Mouse (Mus musculus) neutrophil, adult 83 days (primary cell): ENCODE data around the gene Calcb. TPM values are rescaled to one million over a fixed set of nuclear protein-coding genes. Genes with fewer than 3 reads are reported as not detected.

Experiments
- total RNA-seq, 2 experiments: library from RNA; stranded (reverse); gene quantifications; one replicate each; pipeline ENCODE4 v1.2.4; 2023

The Calcb gene
- total RNA-seq = not detected

DNA sequence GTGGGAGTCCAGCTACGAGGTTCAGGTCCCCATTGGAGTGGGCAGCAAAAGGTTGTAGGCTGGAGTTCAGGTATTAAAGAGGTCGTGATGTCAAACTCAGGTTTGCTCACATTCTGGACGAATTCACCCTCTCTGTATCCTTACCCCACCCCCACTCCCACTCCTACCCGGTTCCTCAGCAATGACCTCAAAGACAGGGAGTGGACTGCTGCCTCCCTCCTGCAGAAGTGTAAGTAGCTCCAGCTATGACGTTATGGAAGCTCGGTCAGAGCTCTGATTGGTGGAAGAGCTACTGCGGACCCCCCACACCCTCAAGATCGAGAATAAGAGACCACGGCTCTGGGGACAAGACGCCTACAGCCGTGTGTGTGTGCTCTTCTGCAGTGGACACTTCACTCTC, at the start of gene Calcb:
Gene Calcb, plus strand, starts transcription at position 344 of the 400 bp plus-strand sequence.

DNA sequence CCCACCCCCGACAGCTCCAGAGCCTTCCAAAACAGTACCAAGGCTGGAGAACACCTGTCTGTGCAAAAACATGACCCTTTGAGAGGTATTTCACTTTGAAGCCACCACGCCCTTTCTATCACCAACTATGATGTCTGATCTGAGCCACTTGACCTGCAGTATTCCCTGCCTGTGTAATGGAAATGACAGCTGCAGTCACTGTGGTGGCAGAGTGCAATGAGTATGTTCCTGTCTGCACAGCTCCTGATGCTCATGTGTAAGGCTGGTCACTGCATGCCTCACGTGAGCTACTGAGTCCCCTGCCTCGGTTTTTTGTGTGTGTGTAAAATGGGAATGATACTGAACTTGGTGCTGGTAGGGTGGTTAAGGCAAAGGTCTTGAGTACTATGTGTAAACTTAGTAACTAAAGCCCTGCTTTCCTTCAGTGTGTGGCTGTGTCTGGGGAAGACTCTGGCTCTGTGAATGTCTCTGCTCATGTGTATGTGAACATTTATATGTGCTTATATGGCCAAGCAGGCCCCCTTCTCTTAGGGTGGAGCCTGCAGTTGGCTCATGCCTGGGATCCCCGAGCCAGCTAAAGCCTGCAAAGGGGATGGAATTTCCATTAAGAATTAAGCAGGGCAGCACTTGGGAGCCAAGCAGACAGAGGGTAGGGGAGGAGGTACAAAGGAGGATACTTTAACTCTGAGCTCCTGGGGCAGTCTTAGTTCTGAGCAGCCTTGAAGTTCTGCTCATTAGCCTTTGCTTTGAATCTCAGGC, 24.8 kb downstream of the Calcb start, which contains the start of gene Insc:
Gene Insc, plus strand, starts transcription at position 673 of the 759 bp plus-strand sequence.

Other genes with a start within 250 kb of the Calcb start
- 1 to 10 TPM; 1.2 to 1.3 TPM for gene Cyp2r1, start 155.7 kb upstream of the Calcb start, total RNA-seq
- gene Calca, start 82.3 kb upstream of the Calcb start, total RNA-seq = not detected
- gene Insc, start 25.1 kb downstream of the Calcb start, total RNA-seq = under 1 TPM; 0.44 to 0.90 TPM